Mouse (Mus musculus): Measurements from ENCODE around the gene Cdk14. TPM values are rescaled to one million over a fixed set of nuclear protein-coding genes. Genes with fewer than 3 reads are reported as not detected.

Gene Cdk14
- total RNA-seq, 1 experiment: 3.5 TPM

GRCm38 (mm10) chr5:5056102-5056883 lies 363.8 kb downstream of the Cdk14 start:
- H3K9me3 ChIP-seq (ENCODE audit: control insufficient read depth, insufficient read depth, low read depth, low read length): no peaks in the 10 kb centered on the region

GRCm38 (mm10) chr5:5055494-5055893 lies 364.6 kb downstream of the Cdk14 start:
- H3K4me1 ChIP-seq (ENCODE audit: control insufficient read depth in 2 of 2, insufficient read depth in 2 of 2, low read length in 2 of 2, poor library complexity in 1 of 2): no peaks in the 10 kb centered on the region
- in situ Hi-C loops (cut with MboI; ENCODE audit: low sequenced_read_pairs in 2 of 2, unreplicated experiment in 2 of 2): no loop called here
- no peak for DNase-seq (ENCODE audit: low read depth, low spot score)

More at GRCm38 (mm10) chr5:5056102-5056883, 363.8 kb downstream of the Cdk14 start:
- H3K4me3 ChIP-seq (ENCODE audit: insufficient read depth in 1 of 2, low read depth in 1 of 2, low read length in 2 of 2, poor library complexity in 1 of 2, severe bottlenecking in 1 of 2): no peak overlapping the region
- H3K27ac ChIP-seq (ENCODE audit: insufficient read depth, low read depth, low read length, poor library complexity, severe bottlenecking): no peak overlapping the region
- in situ Hi-C loops (cut with MboI; ENCODE audit: low sequenced_read_pairs in 2 of 2, unreplicated experiment in 2 of 2): no loop called here
- no peak overlapping the region for H3K9ac ChIP-seq (ENCODE audit: insufficient read depth, low read depth, low read length, poor library complexity, severe bottlenecking)
- TF ChIP-seq ZC3H11A (IDR thresholded peaks at IDR 0.05; ENCODE audit: borderline replicate concordance, low read depth, low read length): no peak
- TF ChIP-seq MAFK (IDR thresholded peaks at IDR 0.05; ENCODE audit: insufficient read depth, low read depth, low read length): no peak
- no peak for TF ChIP-seq CHD2 (IDR thresholded peaks at IDR 0.05; ENCODE audit: low read depth, low read length)
- no peak for TF ChIP-seq ZNF384 (IDR thresholded peaks at IDR 0.05; ENCODE audit: low read depth, low read length)
- H3K36me3 ChIP-seq (ENCODE audit: control insufficient read depth, insufficient read depth, low read length, poor library complexity, severe bottlenecking): no peaks in the 10 kb centered on the region
- no peaks in the 10 kb centered on the region for H3K4me1 ChIP-seq (ENCODE audit: control insufficient read depth in 2 of 2, insufficient read depth in 2 of 2, low read length in 2 of 2, poor library complexity in 1 of 2)
- DNase-seq (ENCODE audit: low read depth, low spot score): no peak

GRCm38 (mm10) chr5:5054270-5054669 lies 365.8 kb downstream of the Cdk14 start:
- in situ Hi-C loops (cut with MboI; ENCODE audit: low sequenced_read_pairs in 2 of 2, unreplicated experiment in 2 of 2): no loop called here
- Histone ChIP-seq H3K27ac (ENCODE audit: insufficient read depth, low read depth, low read length, poor library complexity, severe bottlenecking) (no peak overlapping the region), H3K9ac (ENCODE audit: insufficient read depth, low read depth, low read length, poor library complexity, severe bottlenecking) (no peak overlapping the region), H3K9me3 (ENCODE audit: control insufficient read depth, insufficient read depth, low read depth, low read length) (no peaks in the 10 kb centered on the region), H3K4me3 (ENCODE audit: insufficient read depth in 1 of 2, low read depth in 1 of 2, low read length in 2 of 2, poor library complexity in 1 of 2, severe bottlenecking in 1 of 2) (no peak overlapping the region), H3K4me1 (ENCODE audit: control insufficient read depth in 2 of 2, insufficient read depth in 2 of 2, low read length in 2 of 2, poor library complexity in 1 of 2) (no peaks in the 10 kb centered on the region), H3K36me3 (ENCODE audit: control insufficient read depth, insufficient read depth, low read length, poor library complexity, severe bottlenecking) (no peaks in the 10 kb centered on the region)
- no peak for TF ChIP-seq MAFK (IDR thresholded peaks at IDR 0.05; ENCODE audit: insufficient read depth, low read depth, low read length)
- TF ChIP-seq CHD2 (IDR thresholded peaks at IDR 0.05; ENCODE audit: low read depth, low read length): no peak
- TF ChIP-seq HCFC1 (IDR thresholded peaks at IDR 0.05; ENCODE audit: borderline replicate concordance, insufficient read depth, low read length): no peak
- no peak for TF ChIP-seq ZC3H11A (IDR thresholded peaks at IDR 0.05; ENCODE audit: borderline replicate concordance, low read depth, low read length)
- TF ChIP-seq ZNF384 (IDR thresholded peaks at IDR 0.05; ENCODE audit: low read depth, low read length): no peak
- no peak for DNase-seq (ENCODE audit: low read depth, low spot score)

More at GRCm38 (mm10) chr5:5055494-5055893, 364.6 kb downstream of the Cdk14 start:
- H3K9ac ChIP-seq (ENCODE audit: insufficient read depth, low read depth, low read length, poor library complexity, severe bottlenecking): no peak overlapping the region
- H3K36me3 ChIP-seq (ENCODE audit: control insufficient read depth, insufficient read depth, low read length, poor library complexity, severe bottlenecking): no peaks in the 10 kb centered on the region
- H3K27ac ChIP-seq (ENCODE audit: insufficient read depth, low read depth, low read length, poor library complexity, severe bottlenecking): no peak overlapping the region
- TF ChIP-seq CHD2 (IDR thresholded peaks at IDR 0.05; ENCODE audit: low read depth, low read length): no peak
- no peak for TF ChIP-seq MAFK (IDR thresholded peaks at IDR 0.05; ENCODE audit: insufficient read depth, low read depth, low read length)
- TF ChIP-seq ZNF384 (IDR thresholded peaks at IDR 0.05; ENCODE audit: low read depth, low read length): no peak
- no peak for TF ChIP-seq ZC3H11A (IDR thresholded peaks at IDR 0.05; ENCODE audit: borderline replicate concordance, low read depth, low read length)
- no peak for TF ChIP-seq HCFC1 (IDR thresholded peaks at IDR 0.05; ENCODE audit: borderline replicate concordance, insufficient read depth, low read length)
- H3K9me3 ChIP-seq (ENCODE audit: control insufficient read depth, insufficient read depth, low read depth, low read length): no peaks in the 10 kb centered on the region
- no peak overlapping the region for H3K4me3 ChIP-seq (ENCODE audit: insufficient read depth in 1 of 2, low read depth in 1 of 2, low read length in 2 of 2, poor library complexity in 1 of 2, severe bottlenecking in 1 of 2)

GRCm38 (mm10) chr5:5044326-5044725 lies 375.8 kb downstream of the Cdk14 start:
- in situ Hi-C loops (cut with MboI; ENCODE audit: low sequenced_read_pairs in 2 of 2, unreplicated experiment in 2 of 2): no loop called here
- no peak overlapping the region for H3K4me3 ChIP-seq (ENCODE audit: insufficient read depth in 1 of 2, low read depth in 1 of 2, low read length in 2 of 2, poor library complexity in 1 of 2, severe bottlenecking in 1 of 2)
- no peak overlapping the region for H3K9ac ChIP-seq (ENCODE audit: insufficient read depth, low read depth, low read length, poor library complexity, severe bottlenecking)
- DNase-seq (ENCODE audit: low read depth, low spot score): no peak
- no peaks in the 10 kb centered on the region for H3K4me1 ChIP-seq (ENCODE audit: control insufficient read depth in 2 of 2, insufficient read depth in 2 of 2, low read length in 2 of 2, poor library complexity in 1 of 2)
- H3K36me3 ChIP-seq (ENCODE audit: control insufficient read depth, insufficient read depth, low read length, poor library complexity, severe bottlenecking): no peaks in the 10 kb centered on the region
- TF ChIP-seq CHD2 (IDR thresholded peaks at IDR 0.05; ENCODE audit: low read depth, low read length): no peak
- no peak for TF ChIP-seq HCFC1 (IDR thresholded peaks at IDR 0.05; ENCODE audit: borderline replicate concordance, insufficient read depth, low read length)
- TF ChIP-seq MAFK (IDR thresholded peaks at IDR 0.05; ENCODE audit: insufficient read depth, low read depth, low read length): no peak
- no peak for TF ChIP-seq ZNF384 (IDR thresholded peaks at IDR 0.05; ENCODE audit: low read depth, low read length)
- TF ChIP-seq ZC3H11A (IDR thresholded peaks at IDR 0.05; ENCODE audit: borderline replicate concordance, low read depth, low read length): no peak
- no peaks in the 10 kb centered on the region for H3K9me3 ChIP-seq (ENCODE audit: control insufficient read depth, insufficient read depth, low read depth, low read length)
- no peak overlapping the region for H3K27ac ChIP-seq (ENCODE audit: insufficient read depth, low read depth, low read length, poor library complexity, severe bottlenecking)

Data from ES-E14 (cell line).